Mouse (Mus musculus) thymus, adult 2 months (tissue): ENCODE results near the gene Slc25a17.

ENCODE experiments used
- CTCF ChIP-seq: fragments of 200-500 bp; IDR thresholded peaks from 2 replicates; pipeline ENCODE4 v1.5.1; 2012; ENCODE audit warnings: mild to moderate bottlenecking, control low read depth, low read length, moderate library complexity, borderline replicate concordance; ENCODE audit not compliant: control insufficient read depth, poor library complexity, insufficient read depth; ENCODE audit errors: extremely low read depth
- POLR2A ChIP-seq: fragments of 200-500 bp; IDR thresholded peaks from 2 replicates; pipeline ENCODE4 v1.6.1; 2012; ENCODE audit warnings: mild to moderate bottlenecking, low read length, control low read depth, moderate library complexity; ENCODE audit not compliant: control insufficient read depth, poor library complexity, insufficient read depth; ENCODE audit errors: extremely low read depth

- TF ChIP-seq POLR2A, result no peak
- TF ChIP-seq CTCF, result no peak
These were observed 25.7 kb upstream of the Slc25a17 start for GRCm38 (mm10) chr15:81386327-81386726.
